15 mouse cellular contexts compared by ENCODE assay signal in genomic region chr10:96365101-96365500, GRCm38 (mm10).
"Had no signal": no experiment of that assay in that cellular context is flagged by ENCODE, and none has a peak within 500 bp of the region (broad histone marks: within the 10 kb centered on the region; RNA-seq: fewer than 3 reads in every experiment).

No protein-coding gene starts in this region.

- H3K27ac ChIP-seq: layer of hippocampus, adult 2 months; limb, embryonic 12.5 days; liver, embryonic 13.5 days; macrophage; midbrain, embryonic 15.5 days; neural tube, embryonic 12.5 days had no signal

- H3K9ac ChIP-seq: limb, embryonic 12.5 days; liver, embryonic 13.5 days; liver, postnatal 0 days; midbrain, embryonic 15.5 days; neural tube, embryonic 12.5 days had no signal

- H3K9me3 ChIP-seq: limb, embryonic 12.5 days; liver, embryonic 13.5 days; midbrain, embryonic 15.5 days; neural tube, embryonic 12.5 days had no signal

- ATAC-seq: intestine, postnatal 0 days; liver, postnatal 0 days; midbrain, embryonic 15.5 days had no signal

- H3K4me1 ChIP-seq: liver, embryonic 13.5 days; megakaryocyte, embryonic 14.5 days; midbrain, embryonic 15.5 days; neural tube, embryonic 12.5 days had no signal

- H3K36me3 ChIP-seq: limb, embryonic 12.5 days; liver, embryonic 13.5 days; midbrain, embryonic 15.5 days; neural tube, embryonic 12.5 days had no signal

- DNase-seq: liver; liver, embryonic 13.5 days; liver, postnatal 0 days; retina, postnatal 1 day; right cerebral cortex, postnatal 4 days; spleen, adult 18-20 months; thymus, adult 18-20 months had no signal

- H3K27me3 ChIP-seq: limb, embryonic 12.5 days; liver, embryonic 13.5 days; midbrain, embryonic 15.5 days; neural tube, embryonic 12.5 days had no signal

- H3K4me3 ChIP-seq: layer of hippocampus, adult 2 months; limb, embryonic 12.5 days; liver, embryonic 13.5 days; megakaryocyte, embryonic 14.5 days; midbrain, embryonic 15.5 days; neural tube, embryonic 12.5 days had no signal

- H3K4me2 ChIP-seq: limb, embryonic 12.5 days; liver, embryonic 13.5 days; midbrain, embryonic 11.5 days; midbrain, embryonic 15.5 days; neural tube, embryonic 12.5 days had no signal
